Mouse (Mus musculus) liver, adult 2 months (tissue): ENCODE results near the gene Klhl31. TPM values are rescaled to one million over a fixed set of nuclear protein-coding genes. Genes with fewer than 3 reads are reported as not detected.

ENCODE experiments used
- DNase-seq: peaks from one replicate; pipeline ENCODE4 v3.0.0-alpha.2; 2011; ENCODE audit warnings: low read depth, low spot score; ENCODE audit errors: extremely low read depth
- H3K27ac ChIP-seq: fragments of 200-500 bp; replicated peaks from 2 replicates; pipeline ENCODE4 v1.5.1; 2012; ENCODE audit warnings: low read depth, mild to moderate bottlenecking, control low read depth, inconsistent platforms, low read length; ENCODE audit not compliant: insufficient read depth
- H3K27me3 ChIP-seq: fragments of 200-500 bp; 2 replicates; pipeline ENCODE4 v1.6.1; 2012; ENCODE audit warnings: mild to moderate bottlenecking, moderate library complexity, low read length, inconsistent platforms; ENCODE audit not compliant: control insufficient read depth, insufficient read depth
- H3K36me3 ChIP-seq: fragments of 200-500 bp; 2 replicates; pipeline ENCODE4 v1.6.1; 2012; ENCODE audit warnings: low read length, inconsistent platforms; ENCODE audit not compliant: control insufficient read depth, insufficient read depth
- H3K4me1 ChIP-seq: fragments of 200-500 bp; 2 replicates; pipeline ENCODE4 v1.6.1; 2011; ENCODE audit warnings: low read length; ENCODE audit not compliant: control insufficient read depth, insufficient read depth
- H3K4me3 ChIP-seq: fragments of 200-500 bp; 2 replicates; pipeline ENCODE4 v1.5.1; 2011; ENCODE audit warnings: low read depth, mild to moderate bottlenecking, control low read depth, low read length, moderate library complexity; ENCODE audit not compliant: insufficient read depth
- H3K79me2 ChIP-seq: fragments of 200-500 bp; 2 replicates; pipeline ENCODE4 v1.6.1; 2012; ENCODE audit warnings: inconsistent platforms, mild to moderate bottlenecking, low read length, moderate library complexity; ENCODE audit not compliant: control insufficient read depth, insufficient read depth
- H3K9ac ChIP-seq: fragments of 200-500 bp; 2 replicates; pipeline ENCODE4 v1.6.1; 2012; ENCODE audit warnings: low read depth, mild to moderate bottlenecking, control low read depth, inconsistent platforms, low read length
- CTCF ChIP-seq: fragments of 200-500 bp; IDR thresholded peaks from 2 replicates; pipeline ENCODE4 v1.5.1; 2011; ENCODE audit warnings: low read depth, low read length, control low read depth
- POLR2A ChIP-seq: fragments of 200-500 bp; IDR thresholded peaks from 2 replicates; pipeline ENCODE4 v1.6.1; 2011; ENCODE audit warnings: low read length, control low read depth; ENCODE audit not compliant: insufficient read depth; ENCODE audit errors: extremely low read depth
- WGBS: fragments of 180-500 bp; shearing (Covaris S2); methylation state at CpG from one replicate; pipeline ENCODE4 v1.1.7; 2018; 5-methylcytosine and 5-hydroxymethylcytosine counted together
- polyA plus RNA-seq: library from polyadenylated mRNA; depleted of rRNA; stranded (reverse); fragments of >200 nt; gene quantifications from 2 replicates; pipeline ENCODE4 v1.2.3, GENCODE M21; 2012
- total RNA-seq: library from RNA; depleted of rRNA; stranded (reverse); fragments of >200 nt; gene quantifications from 2 replicates; pipeline ENCODE4 v1.2.3, GENCODE M21; 2014

Klhl31 gene
- total and polyA plus RNA-seq, 2 experiments = 0.18 TPM; not detected in 1

- Histone ChIP-seq H3K4me1 (no peaks in the 10 kb centered on the region), H3K27me3 (no peaks in the 10 kb centered on the region), H3K9ac (no peak overlapping the region), H3K36me3 (no peaks in the 10 kb centered on the region), H3K27ac (no peak overlapping the region), H3K4me3 (no peak overlapping the region), H3K79me2 (no peaks in the 10 kb centered on the region; the same call in 1 of the 2 replicates)
- peak; percentile 66 for DNase-seq
- TF ChIP-seq CTCF (peak; percentile 55), POLR2A (no peak)
- 18% methylated on average over 1 of the region's 1 CpGs for WGBS
Measured at GRCm38 (mm10) chr9:77693405-77693804, 57.1 kb downstream of the Klhl31 start.

GRCm38 (mm10) chr9:77695586-77695985 is 59.3 kb downstream of the Klhl31 start:
- Histone ChIP-seq H3K4me3 (no peak overlapping the region), H3K27me3 (no peaks in the 10 kb centered on the region), H3K27ac (no peak overlapping the region), H3K9ac (no peak overlapping the region), H3K36me3 (no peaks in the 10 kb centered on the region), H3K4me1 (no peaks in the 10 kb centered on the region), H3K79me2 (peaks cover 3% of the 10 kb centered on the region; the same call in 1 of the 2 replicates)
- TF ChIP-seq POLR2A (no peak), CTCF (no peak)
- 91% methylated on average over 5 of the region's 5 CpGs for WGBS
- DNase-seq = no peak

DNA sequence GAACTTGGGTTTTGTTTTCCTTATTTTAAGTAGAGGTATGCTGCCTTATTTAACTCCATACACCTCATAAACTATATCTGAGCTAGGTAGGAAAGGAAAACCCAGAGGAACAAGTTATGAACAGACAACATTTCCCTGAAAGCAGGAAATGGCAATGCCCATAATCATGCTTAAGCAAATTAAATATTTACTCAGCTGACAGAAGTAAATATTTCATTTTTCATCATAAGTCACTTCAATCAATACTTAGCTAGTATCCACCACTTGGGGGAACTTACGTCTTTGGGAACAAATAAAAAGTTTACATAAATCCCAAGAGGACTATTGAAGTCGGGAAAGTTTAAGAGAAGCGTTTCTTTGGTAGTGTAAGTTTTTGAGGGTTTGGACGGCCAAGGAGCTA is 67.2 kb downstream of the Klhl31 start:
- Histone ChIP-seq H3K27me3 (no peaks in the 10 kb centered on the region), H3K4me3 (no peak overlapping the region), H3K9ac (no peak overlapping the region), H3K27ac (peak overlapping the region; percentile 8; the same call in 1 of the 2 replicates), H3K4me1 (peaks cover 14% of the 10 kb centered on the region), H3K79me2 (peaks cover 3% of the 10 kb centered on the region; the same call in 1 of the 2 replicates), H3K36me3 (no peaks in the 10 kb centered on the region)
- no peak for TF ChIP-seq POLR2A
- no peak for TF ChIP-seq CTCF
- peak; percentile 65 for DNase-seq
- 27% methylated on average over 4 of the region's 4 CpGs for WGBS

GRCm38 (mm10) chr9:77704108-77704507 is 67.8 kb downstream of the Klhl31 start:
- no peak for TF ChIP-seq CTCF
- TF ChIP-seq POLR2A = no peak
- DNase-seq = no peak
- 80% methylated on average over 4 of the region's 4 CpGs for WGBS

DNA sequence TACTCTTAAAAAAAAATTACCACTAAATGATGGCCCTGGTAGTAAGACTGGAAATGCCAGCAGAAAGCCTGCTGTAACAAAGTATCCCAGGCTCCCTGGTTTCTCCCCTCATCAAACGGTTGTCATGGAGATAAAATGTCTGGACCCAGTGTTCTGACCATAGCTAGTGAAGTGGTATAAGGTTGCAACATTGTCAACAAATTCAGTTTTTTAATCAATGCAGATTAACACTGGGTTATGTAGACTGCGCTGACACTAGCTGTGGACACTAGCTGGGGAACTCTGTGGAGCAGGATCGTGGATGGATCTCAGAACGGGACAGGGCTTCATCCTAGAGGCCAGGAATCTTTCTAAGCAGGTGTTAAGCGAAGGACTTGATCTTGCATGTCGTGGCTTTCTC is 70.2 kb downstream of the Klhl31 start:
- Histone ChIP-seq H3K4me3 (no peak overlapping the region), H3K27me3 (no peaks in the 10 kb centered on the region), H3K27ac (peak overlapping the region; percentile 47), H3K36me3 (no peaks in the 10 kb centered on the region), H3K9ac (no peak overlapping the region; the same call in 1 of the 2 replicates), H3K4me1 (peaks cover 19% of the 10 kb centered on the region), H3K79me2 (no peaks in the 10 kb centered on the region)
- TF ChIP-seq POLR2A (no peak), CTCF (no peak)
- 42% methylated on average over 6 of the region's 6 CpGs for WGBS
- peak; percentile 78 for DNase-seq

More at GRCm38 (mm10) chr9:77704108-77704507, 67.8 kb downstream of the Klhl31 start:
- Histone ChIP-seq H3K4me3 (no peak overlapping the region), H3K9ac (no peak overlapping the region), H3K27ac (no peak overlapping the region; the same call in 1 of the 2 replicates), H3K4me1 (peaks cover 17% of the 10 kb centered on the region), H3K79me2 (peaks cover 3% of the 10 kb centered on the region; the same call in 1 of the 2 replicates), H3K36me3 (no peaks in the 10 kb centered on the region), H3K27me3 (no peaks in the 10 kb centered on the region)

- peak; percentile 100 for DNase-seq
- WGBS = 25% methylated on average over 9 of the region's 9 CpGs
- Histone ChIP-seq H3K4me3 (peak overlapping the region; percentile 8; the same call in 1 of the 2 replicates), H3K36me3 (no peaks in the 10 kb centered on the region), H3K27me3 (no peaks in the 10 kb centered on the region), H3K9ac (peak overlapping the region; percentile 75), H3K4me1 (peaks cover 19% of the 10 kb centered on the region), H3K27ac (peak overlapping the region; percentile 94), H3K79me2 (no peaks in the 10 kb centered on the region)
- TF ChIP-seq CTCF (no peak), POLR2A (no peak)
Measured at GRCm38 (mm10) chr9:77707433-77708139, 71.3 kb downstream of the Klhl31 start.
